Mouse (Mus musculus) urinary bladder, adult 18-20 months (tissue): ENCODE data around the gene Vmn1r50.
"Not testable (repeated sequence)": the region's sequence is repeated elsewhere in the genome, so short reads cannot be mapped to it uniquely, and the experiment has no call there.

Experiments used
- DNase-seq, 2 experiments: peaks; one replicate each; pipeline ENCODE4 v3.0.0; 2022; ENCODE audit warnings: low spot score in 2 of 2, mixed read lengths in 2 of 2

Gene Vmn1r50

GRCm38 (mm10) chr6:90101130-90101529, at the start of gene Vmn1r50:
Gene Vmn1r50, plus strand, starts transcription at chr6:90101430.
- no peak for DNase-seq

- DNase-seq = no peak
Measured at GRCm38 (mm10) chr6:90078406-90078805, 22.8 kb upstream of the Vmn1r50 start, which contains the start of gene Vmn1r49. Gene Vmn1r49, minus strand, starts transcription at chr6:90078506.

- DNase-seq = no peak
Measured at GRCm38 (mm10) chr6:90100566-90100965, 664 bp upstream of the Vmn1r50 start.

GRCm38 (mm10) chr6:90122296-90122695, 21.1 kb downstream of the Vmn1r50 start, which contains the start of gene Vmn1r51:
Gene Vmn1r51, plus strand, starts transcription at chr6:90122596.
- DNase-seq = not testable (repeated sequence)
